Comparison of ENCODE assay signal across 7 mouse cellular contexts in genomic region chr5:35921595-35922254, GRCm38 (mm10). TPM values are rescaled to one million over a fixed set of nuclear protein-coding genes. Genes with fewer than 3 reads are reported as not detected.
DNase-seq lines count a peak whose midpoint lies in the region; ATAC-seq lines count a peak whose summit lies in the region.

No protein-coding gene starts in this region.

- H3K4me3 ChIP-seq in embryonic facial prominence, embryonic 14.5 days (ENCODE audit: low read depth, low read length): no peak overlapping the region
- H3K4me3 ChIP-seq in limb, embryonic 11.5 days (ENCODE audit: low read depth, low read length): no peak overlapping the region
- H3K4me3 ChIP-seq in neural tube, embryonic 11.5 days (ENCODE audit: low read depth, low read length): no peak overlapping the region

- 25% methylated on average over 10 of the region's 10 CpGs for WGBS in embryonic facial prominence, embryonic 14.5 days
- WGBS in limb, embryonic 11.5 days: 46% methylated on average over 10 of the region's 10 CpGs
- 55% methylated on average over 10 of the region's 10 CpGs for WGBS in neural tube, embryonic 11.5 days

- H3K27me3 ChIP-seq in embryonic facial prominence, embryonic 14.5 days (replicated peaks; ENCODE audit: control insufficient read depth, insufficient read depth, low read length): no peaks in the 10 kb centered on the region
- no peaks in the 10 kb centered on the region for H3K27me3 ChIP-seq in limb, embryonic 11.5 days (ENCODE audit: control insufficient read depth, insufficient read depth, low read length)
- no peaks in the 10 kb centered on the region for H3K27me3 ChIP-seq in neural tube, embryonic 11.5 days (ENCODE audit: control insufficient read depth, insufficient read depth, low read length)

- ATAC-seq in embryonic facial prominence, embryonic 14.5 days (ENCODE audit: low read depth): peak; percentile 86
- peak; percentile 63; the same call in 1 of the 2 replicates for ATAC-seq in limb, embryonic 11.5 days (ENCODE audit: insufficient number of reproducible peaks, low FRiP score, low TSS enrichment, low read depth)
- no peak for ATAC-seq in neural tube, embryonic 11.5 days (ENCODE audit: insufficient read depth, low FRiP score, low TSS enrichment)

- 0 out of 2 replicates have a peak overlapping the region, but pooled peaks have one; percentile 35 for H3K9ac ChIP-seq in embryonic facial prominence, embryonic 14.5 days (ENCODE audit: low read depth, low read length)
- no peak overlapping the region for H3K9ac ChIP-seq in limb, embryonic 11.5 days (ENCODE audit: low read length)
- no peak overlapping the region for H3K9ac ChIP-seq in neural tube, embryonic 11.5 days (ENCODE audit: low read length)

- H3K4me1 ChIP-seq in embryonic facial prominence, embryonic 14.5 days (ENCODE audit: control insufficient read depth, insufficient read depth, low read length): peaks cover 72% of the 10 kb centered on the region
- H3K4me1 ChIP-seq in limb, embryonic 11.5 days (ENCODE audit: control insufficient read depth, insufficient read depth, low read length): peaks cover 42% of the 10 kb centered on the region
- H3K4me1 ChIP-seq in neural tube, embryonic 11.5 days (ENCODE audit: control insufficient read depth, insufficient read depth, low read length): peaks cover 57% of the 10 kb centered on the region

- peaks cover 3% of the 10 kb centered on the region; the same call in 1 of the 2 replicates for H3K36me3 ChIP-seq in embryonic facial prominence, embryonic 14.5 days (ENCODE audit: control insufficient read depth, insufficient read depth, low read length)
- no peaks in the 10 kb centered on the region for H3K36me3 ChIP-seq in limb, embryonic 11.5 days (ENCODE audit: control insufficient read depth, insufficient read depth, low read length)
- H3K36me3 ChIP-seq in neural tube, embryonic 11.5 days (ENCODE audit: control insufficient read depth, insufficient read depth, low read length): no peaks in the 10 kb centered on the region

- peak; percentile 44 to 62 for DNase-seq in adrenal gland, postnatal 36 days
- DNase-seq in embryonic facial prominence, embryonic 14.5 days (ENCODE audit: low spot score): peak; percentile 89
- DNase-seq in heart, postnatal 4 days: peak; percentile 75
- peak; percentile 55 for DNase-seq in limb, embryonic 11.5 days (ENCODE audit: low spot score)
- DNase-seq in neural tube, embryonic 11.5 days (ENCODE audit: low spot score): no peak
- no peak for DNase-seq in spleen, postnatal 10 days (ENCODE audit: low spot score in 2 of 2)
- DNase-seq in thymus, postnatal 14 days: no peak

- peak overlapping the region; percentile 82 for H3K27ac ChIP-seq in embryonic facial prominence, embryonic 14.5 days (replicated peaks; ENCODE audit: low read depth, low read length)
- H3K27ac ChIP-seq in limb, embryonic 11.5 days (replicated peaks; ENCODE audit: low read depth, low read length): no peak overlapping the region
- 0 out of 2 replicates have a peak overlapping the region, but pooled peaks have one; percentile 47 for H3K27ac ChIP-seq in neural tube, embryonic 11.5 days (ENCODE audit: low read depth, low read length)

- H3K9me3 ChIP-seq in embryonic facial prominence, embryonic 14.5 days (ENCODE audit: control insufficient read depth, low read length): no peaks in the 10 kb centered on the region
- H3K9me3 ChIP-seq in limb, embryonic 11.5 days (ENCODE audit: control insufficient read depth, low read length): no peaks in the 10 kb centered on the region
- H3K9me3 ChIP-seq in neural tube, embryonic 11.5 days (ENCODE audit: control insufficient read depth, low read length): no peaks in the 10 kb centered on the region

- H3K4me2 ChIP-seq in embryonic facial prominence, embryonic 14.5 days (ENCODE audit: low read depth, low read length): peak overlapping the region; percentile 35
- no peak overlapping the region; the same call in 1 of the 2 replicates for H3K4me2 ChIP-seq in limb, embryonic 11.5 days (ENCODE audit: low read depth, severe bottlenecking)
- no peak overlapping the region for H3K4me2 ChIP-seq in neural tube, embryonic 11.5 days (ENCODE audit: low read depth)

RNA-seq across cellular contexts. Expression of gene Afap1, which starts 28.6 kb away (rescaled TPM):
- 10 to 100 TPM; 21.1 to 25.9 TPM for total RNA-seq in adrenal gland, postnatal 36 days (2021)
- polyA plus RNA-seq in embryonic facial prominence, embryonic 14.5 days (2014; fragmentation: Nextera tagmentation; extraction: Ambion mirVana): 24.7 and 28.0 TPM in 2 replicates
- total RNA-seq in heart, postnatal 4 days (2021): 10 to 100 TPM; 45.2 to 45.9 TPM
- 13.7 and 15.8 TPM in 2 replicates for polyA plus RNA-seq in limb, embryonic 11.5 days (2014; fragmentation: Nextera tagmentation; extraction: Ambion mirVana)
- polyA plus RNA-seq in neural tube, embryonic 11.5 days (2014; fragmentation: Nextera tagmentation; extraction: Ambion mirVana): 57.8 and 61.8 TPM in 2 replicates

Comparison
In these comparisons a context has a peak if more than half of its experiments do, and no peak if none do; other contexts are left out.
1. DNase-seq: peak in adrenal gland, postnatal 36 days (2 of 2), embryonic facial prominence, embryonic 14.5 days (single experiment), heart, postnatal 4 days (single experiment) and limb, embryonic 11.5 days (single experiment); none in neural tube, embryonic 11.5 days (single experiment), spleen, postnatal 10 days (0 of 2) and thymus, postnatal 14 days (single experiment).